In the genomic region with DNA sequence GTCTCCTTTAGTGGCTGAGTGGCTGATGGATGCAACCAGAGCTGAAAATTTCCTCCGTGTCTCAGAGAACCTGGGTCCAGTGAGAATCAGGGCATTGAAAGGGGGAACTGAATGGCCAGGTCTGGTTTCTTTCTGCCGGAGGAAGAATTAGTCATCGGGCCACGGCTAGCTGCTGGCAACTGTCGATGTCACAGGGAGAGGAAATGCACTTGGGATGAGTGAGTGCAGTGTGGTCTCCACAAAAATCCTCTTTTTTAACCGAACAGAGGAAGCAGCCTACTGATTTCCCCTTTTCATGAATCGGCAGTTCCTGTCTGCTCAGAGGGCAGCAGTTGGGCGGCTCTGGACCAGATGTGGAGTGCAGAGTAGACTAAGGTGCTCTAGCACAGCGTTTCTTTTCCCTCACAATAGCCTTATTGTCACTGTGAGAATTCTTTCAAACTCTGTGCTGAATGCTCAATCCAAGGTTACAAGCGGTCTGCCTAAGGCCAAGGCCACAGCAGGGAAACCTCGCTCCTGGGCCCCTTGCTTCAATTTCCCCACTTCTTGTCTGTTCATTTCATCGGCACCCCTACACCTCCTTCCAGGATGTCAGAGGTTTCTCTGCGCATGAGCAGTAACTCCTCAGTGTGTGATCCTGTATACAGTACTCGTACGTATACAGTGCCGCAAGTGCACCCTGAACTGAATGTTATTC, we compare ENCODE assay signal across 7 mouse cellular contexts. TPM values are rescaled to one million over a fixed set of nuclear protein-coding genes. Genes with fewer than 3 reads are reported as not detected.
A peak's percentile ranks its signal among the peaks of the same experiment; 100 is the strongest.
DNase-seq lines count a peak whose midpoint lies in the region; ATAC-seq and TF ChIP-seq lines count a peak whose summit lies in the region.

No protein-coding gene starts in this region.

- no peak for TF ChIP-seq EP300 in CH12.LX (IDR thresholded peaks at IDR 0.05; ENCODE audit: low read length)

- no peaks in the 10 kb centered on the region for H3K79me2 ChIP-seq in CH12.LX (replicated peaks; ENCODE audit: control insufficient read depth, extremely low read depth, insufficient read depth, poor library complexity, severe bottlenecking)

- peak overlapping the region; percentile 17; the same call in 1 of the 2 replicates for H3K9ac ChIP-seq in CH12.LX (ENCODE audit: insufficient read depth, low read depth)
- 0 out of 2 replicates have a peak overlapping the region, but pooled peaks have one; percentile 21 for H3K9ac ChIP-seq in heart, embryonic 14.5 days (ENCODE audit: low read length)
- no peak overlapping the region for H3K9ac ChIP-seq in midbrain, embryonic 13.5 days (replicated peaks)

- no peaks in the 10 kb centered on the region for H3K27me3 ChIP-seq in CH12.LX (replicated peaks)
- H3K27me3 ChIP-seq in heart, embryonic 14.5 days (ENCODE audit: control insufficient read depth, insufficient read depth, low read length): no peaks in the 10 kb centered on the region
- H3K27me3 ChIP-seq in midbrain, embryonic 13.5 days: no peaks in the 10 kb centered on the region

- WGBS in heart, embryonic 14.5 days: 36% methylated on average over 16 of the region's 16 CpGs
- 35% methylated on average over 16 of the region's 16 CpGs for WGBS in midbrain, embryonic 13.5 days

- no peak for TF ChIP-seq POLR2A in CH12.LX (IDR thresholded peaks at IDR 0.05; ENCODE audit: low read depth, low read length)

- peaks cover 3% of the 10 kb centered on the region for H3K9me3 ChIP-seq in CH12.LX (replicated peaks; ENCODE audit: low read length)
- H3K9me3 ChIP-seq in heart, embryonic 14.5 days (ENCODE audit: control insufficient read depth, low read length): 0 out of 2 replicates have a peak, but pooled peaks cover 7% of the 10 kb centered on the region
- H3K9me3 ChIP-seq in midbrain, embryonic 13.5 days: no peaks in the 10 kb centered on the region

- TF ChIP-seq CTCF in CH12.LX (conservative IDR thresholded peaks at IDR 0.05 in 1 of 2, IDR thresholded peaks at IDR 0.05 in 1 of 2; ENCODE audit: low read depth in 2 of 2, low read length in 2 of 2): no peak

- peak overlapping the region in 1 of 3 experiments; percentile 15 for H3K4me3 ChIP-seq in CH12.LX (replicated peaks in 1 of 3; ENCODE audit: low read depth in 2 of 3, low read length in 2 of 3, poor library complexity in 1 of 3)
- no peak overlapping the region for H3K4me3 ChIP-seq in heart, embryonic 14.5 days (ENCODE audit: control insufficient read depth in 1 of 2, insufficient read depth in 1 of 2, low read depth in 1 of 2, low read length in 2 of 2)
- no peak overlapping the region for H3K4me3 ChIP-seq in midbrain, embryonic 13.5 days (replicated peaks)

- peak overlapping the region; percentile 51 for H3K4me2 ChIP-seq in CH12.LX (ENCODE audit: insufficient read depth, low read depth, poor library complexity, severe bottlenecking)
- peak overlapping the region; percentile 46 for H3K4me2 ChIP-seq in heart, embryonic 14.5 days (ENCODE audit: low read length)
- H3K4me2 ChIP-seq in midbrain, embryonic 13.5 days (replicated peaks): peak overlapping the region; percentile 38

- in situ Hi-C loops in CH12.LX (cut with MboI; ENCODE audit: low pct_ligation_motif_present, low pct_unique_long_range_greater_than_20kb, low sequenced_read_pairs): no loop called here

- peak; percentile 32 to 43 for DNase-seq in B cell, adult 2 months
- DNase-seq in CH12.LX (ENCODE audit: extremely low read depth): peak; percentile 49
- peak; percentile 54 for DNase-seq in embryo, embryonic 11 days
- peak; percentile 24 to 49 for DNase-seq in kidney, postnatal 25 days
- peak; percentile 62 for DNase-seq in thymus, postnatal 4 days

- H3K36me3 ChIP-seq in CH12.LX (replicated peaks in 1 of 2; ENCODE audit: control insufficient read depth in 1 of 2, insufficient read depth in 1 of 2, low read length in 1 of 2): no peaks in the 10 kb centered on the region
- no peaks in the 10 kb centered on the region for H3K36me3 ChIP-seq in heart, embryonic 14.5 days (ENCODE audit: control insufficient read depth, insufficient read depth, low read length)
- no peaks in the 10 kb centered on the region for H3K36me3 ChIP-seq in midbrain, embryonic 13.5 days

- no peak overlapping the region for H3K27ac ChIP-seq in CH12.LX (ENCODE audit: insufficient read depth, low read depth)
- H3K27ac ChIP-seq in heart, embryonic 14.5 days (replicated peaks in 1 of 2; ENCODE audit: control insufficient read depth in 1 of 2, insufficient read depth in 1 of 2, low read depth in 2 of 2, low read length in 2 of 2): peak overlapping the region; percentile 58
- H3K27ac ChIP-seq in midbrain, embryonic 13.5 days: no peak overlapping the region

- dilution Hi-C loops in CH12.LX (cut with MboI; ENCODE audit: extremely low pct_ligation_motif_present, extremely low pct_unique_long_range_greater_than_20kb, low sequenced_read_pairs): no loop called here

- TF ChIP-seq RAD21 in CH12.LX (IDR thresholded peaks at IDR 0.05; ENCODE audit: low read depth, low read length): no peak

- H3K4me1 ChIP-seq in CH12.LX (ENCODE audit: control insufficient read depth in 1 of 2, insufficient read depth in 2 of 2): peaks cover 5 to 21% of the 10 kb centered on the region in 2 experiments; a peak in 3 of 4 replicates
- peaks cover 0 to 7% of the 10 kb centered on the region in 2 experiments; a peak in 2 of 4 replicates for H3K4me1 ChIP-seq in heart, embryonic 14.5 days (ENCODE audit: control insufficient read depth in 2 of 2, insufficient read depth in 2 of 2, low read length in 2 of 2)
- peaks cover 20% of the 10 kb centered on the region for H3K4me1 ChIP-seq in midbrain, embryonic 13.5 days (replicated peaks)

- ATAC-seq in heart, embryonic 14.5 days (ENCODE audit: insufficient number of reproducible peaks, insufficient read depth, low FRiP score, low read depth): peak; percentile 52
- ATAC-seq in midbrain, embryonic 13.5 days: peak; percentile 41

TF ChIP-seq in CH12.LX, 34 proteins besides CTCF, POLR2A, EP300 and RAD21:
- TF ChIP-seq HCFC1 (IDR thresholded peaks at IDR 0.05; ENCODE audit: low read depth, low read length) (no peak), MAX (IDR thresholded peaks at IDR 0.05; ENCODE audit: low read length) (no peak), JUND (conservative IDR thresholded peaks at IDR 0.05; ENCODE audit: low read depth, low read length) (no peak), ZC3H11A (IDR thresholded peaks at IDR 0.05; ENCODE audit: low read depth, low read length) (no peak), MAZ (IDR thresholded peaks at IDR 0.05; ENCODE audit: low read depth, low read length) (no peak), NRF1 (IDR thresholded peaks at IDR 0.05; ENCODE audit: low read depth, low read length) (peak; percentile 62), KAT2A (IDR thresholded peaks at IDR 0.05; ENCODE audit: insufficient replicate concordance, low read length) (no peak), CHD1 (IDR thresholded peaks at IDR 0.05; ENCODE audit: low read depth, low read length) (no peak)

RNA-seq across cellular contexts. Expression of a gene that starts 54.1 kb away (rescaled TPM):
- total RNA-seq in CH12.LX (2012; rRNA removed) (14.4 and 15.0 TPM in 2 replicates), CH12.LX (2014; rRNA removed) (6.1 and 7.2 TPM in 2 replicates)
- polyA plus RNA-seq in CH12.LX (2012; ENCODE audit: insufficient read length, low read depth): 10.4 and 11.1 TPM in 2 replicates
- polyA plus RNA-seq in heart, embryonic 14.5 days (2014; fragmentation: Nextera tagmentation; extraction: Ambion mirVana): 35.6 and 39.3 TPM in 2 replicates
- polyA plus RNA-seq in midbrain, embryonic 13.5 days (2015; fragmentation: Nextera tagmentation; extraction: Ambion mirVana): 45.3 and 52.6 TPM in 2 replicates

Comparison
In these comparisons a context has a peak if more than half of its experiments do, and no peak if none do; other contexts are left out.
1. H3K27ac ChIP-seq: peak in heart, embryonic 14.5 days (2 of 2); none in CH12.LX (single experiment) and midbrain, embryonic 13.5 days (single experiment).
2. Peak in every context shown above with its lines, with median percentiles within 50 percentile points of each other: DNase-seq and H3K4me2 ChIP-seq.